Mouse (Mus musculus) myocyte (in vitro differentiated cells): ENCODE measurements at regions not wholly inside any gene's neighbourhood (a gene's known extent, or its start where the extent isn't known, plus 50 kb on each side); places are given as distances from the start of the nearest gene placed in this dataset.

Source experiments
- H3K27me3 ChIP-seq: one replicate; pipeline ENCODE4 v1.6.1; 2011; ENCODE audit not compliant: control insufficient read depth, insufficient read depth, insufficient read length
- H3K36me3 ChIP-seq: one replicate; pipeline ENCODE4 v1.6.1; 2011; ENCODE audit not compliant: control insufficient read depth, insufficient read depth
- H3K4me2 ChIP-seq: one replicate; pipeline ENCODE4 v1.6.1; 2011; ENCODE audit warnings: low read depth, control low read depth
- H3K4me3 ChIP-seq: one replicate; pipeline ENCODE4 v1.5.1; 2011; ENCODE audit warnings: mild to moderate bottlenecking, control low read depth, moderate library complexity
- H3K79me2 ChIP-seq: one replicate; pipeline ENCODE4 v1.6.1; 2011; ENCODE audit not compliant: control insufficient read depth, insufficient read depth
- H3ac ChIP-seq: one replicate; pipeline ENCODE4 v1.6.1; 2011; ENCODE audit not compliant: control insufficient read depth, insufficient read length
- CEBPB ChIP-seq: IDR thresholded peaks from 2 replicates; pipeline ENCODE4 v1.6.1; 2011; ENCODE audit warnings: mild to moderate bottlenecking, moderate library complexity; ENCODE audit not compliant: poor library complexity, insufficient read depth, severe bottlenecking
- E2F4 ChIP-seq: IDR thresholded peaks from one replicate; pipeline ENCODE4 v1.6.1; 2011; ENCODE audit warnings: mild to moderate bottlenecking, control low read depth, moderate library complexity; ENCODE audit not compliant: insufficient read depth
- MAX ChIP-seq: IDR thresholded peaks from one replicate; pipeline ENCODE4 v1.6.1; 2011; ENCODE audit warnings: low read depth, mild to moderate bottlenecking, control low read depth
- MYOD1 ChIP-seq, 3 experiments: IDR thresholded peaks; one replicate each; pipeline ENCODE4 v1.6.1; 2011; ENCODE audit warnings: control low read depth in 2 of 3, low read depth in 2 of 3, mild to moderate bottlenecking in 2 of 3, moderate library complexity in 1 of 3; ENCODE audit not compliant: insufficient read length in 2 of 3, control insufficient read depth in 1 of 3
- MYOG ChIP-seq, 3 experiments: IDR thresholded peaks; one replicate each; pipeline ENCODE4 v1.6.1; 2011; ENCODE audit warnings: control low read depth in 2 of 3, low read depth in 2 of 3, mild to moderate bottlenecking in 2 of 3; ENCODE audit not compliant: insufficient read length in 2 of 3, control insufficient read depth in 1 of 3, insufficient read depth in 1 of 3
- POLR2A ChIP-seq: IDR thresholded peaks from one replicate; pipeline ENCODE4 v1.6.1; 2011; ENCODE audit warnings: low read depth, mild to moderate bottlenecking, control low read depth, moderate library complexity; ENCODE audit not compliant: insufficient read length
- POLR2AphosphoS2 ChIP-seq: IDR thresholded peaks from one replicate; pipeline ENCODE4 v1.6.1; 2011; ENCODE audit warnings: low read depth, control low read depth; ENCODE audit not compliant: insufficient read length
- REST ChIP-seq: IDR thresholded peaks from one replicate; pipeline ENCODE4 v1.6.1; 2011; ENCODE audit warnings: mild to moderate bottlenecking, control low read depth, moderate library complexity; ENCODE audit not compliant: insufficient read depth, insufficient read length
- SRF ChIP-seq: IDR thresholded peaks from one replicate; pipeline ENCODE4 v1.6.1; 2011; ENCODE audit warnings: low read depth; ENCODE audit not compliant: control insufficient read depth, insufficient read length
- TCF12 ChIP-seq: IDR thresholded peaks from one replicate; pipeline ENCODE4 v1.6.1; 2011; ENCODE audit warnings: mild to moderate bottlenecking, control low read depth; ENCODE audit not compliant: poor library complexity, insufficient read depth, severe bottlenecking
- TCF3 ChIP-seq: IDR thresholded peaks from one replicate; pipeline ENCODE4 v1.6.1; 2011; ENCODE audit warnings: low read depth, control low read depth; ENCODE audit not compliant: insufficient read length
- USF1 ChIP-seq: IDR thresholded peaks from one replicate; pipeline ENCODE4 v1.6.1; 2011; ENCODE audit warnings: low read depth, mild to moderate bottlenecking, control low read depth, moderate library complexity

GRCm38 (mm10) chr7:65780578-65781370 is 80.8 kb upstream of the Pcsk6 start:
- H3ac ChIP-seq = no peak overlapping the region
- no peak overlapping the region for H3K4me3 ChIP-seq
- H3K36me3 ChIP-seq = no peaks in the 10 kb centered on the region
- TF ChIP-seq POLR2A (no peak), USF1 (no peak), SRF (no peak), TCF3 (no peak), E2F4 (no peak), MYOG (IDR thresholded peaks at IDR 0.05; ENCODE audit: control insufficient read depth in 1 of 3, insufficient read depth in 1 of 3, insufficient read length in 2 of 3, low read depth in 2 of 3) (no peak), TCF12 (no peak), REST (no peak), POLR2AphosphoS2 (no peak), MYOD1 (IDR thresholded peaks at IDR 0.05; ENCODE audit: control insufficient read depth in 1 of 3, insufficient read length in 2 of 3, low read depth in 2 of 3) (no peak), CEBPB (no peak), MAX (no peak)
- H3K4me2 ChIP-seq = no peak overlapping the region
- no peaks in the 10 kb centered on the region for H3K79me2 ChIP-seq
- H3K27me3 ChIP-seq = peaks cover 17% of the 10 kb centered on the region

GRCm38 (mm10) chr7:65782024-65782423 is 79.5 kb upstream of the Pcsk6 start:
- Histone ChIP-seq H3K4me3 (no peak overlapping the region), H3K27me3 (peaks cover 17% of the 10 kb centered on the region), H3K36me3 (no peaks in the 10 kb centered on the region), H3ac (no peak overlapping the region), H3K79me2 (no peaks in the 10 kb centered on the region), H3K4me2 (no peak overlapping the region)
- no peak for TF ChIP-seq MYOD1 (IDR thresholded peaks at IDR 0.05; ENCODE audit: control insufficient read depth in 1 of 3, insufficient read length in 2 of 3, low read depth in 2 of 3)

GRCm38 (mm10) chr7:65783773-65784172 is 77.8 kb upstream of the Pcsk6 start:
- Histone ChIP-seq H3K4me3 (no peak overlapping the region), H3ac (no peak overlapping the region), H3K79me2 (no peaks in the 10 kb centered on the region), H3K36me3 (no peaks in the 10 kb centered on the region), H3K4me2 (no peak overlapping the region), H3K27me3 (peaks cover 17% of the 10 kb centered on the region)
- TF ChIP-seq TCF3 (no peak), POLR2AphosphoS2 (no peak), MYOD1 (IDR thresholded peaks at IDR 0.05; ENCODE audit: control insufficient read depth in 1 of 3, insufficient read length in 2 of 3, low read depth in 2 of 3) (no peak), REST (no peak), POLR2A (no peak), MYOG (IDR thresholded peaks at IDR 0.05; ENCODE audit: control insufficient read depth in 1 of 3, insufficient read depth in 1 of 3, insufficient read length in 2 of 3, low read depth in 2 of 3) (no peak), SRF (no peak), USF1 (no peak), MAX (no peak), TCF12 (no peak), CEBPB (no peak), E2F4 (no peak)

- Histone ChIP-seq H3K27me3 (peaks cover 11% of the 10 kb centered on the region), H3K4me2 (no peak overlapping the region), H3K36me3 (no peaks in the 10 kb centered on the region), H3ac (no peak overlapping the region), H3K4me3 (no peak overlapping the region), H3K79me2 (no peaks in the 10 kb centered on the region)
- no peak for TF ChIP-seq POLR2AphosphoS2
- TF ChIP-seq TCF12 = no peak
These were observed 74.6 kb upstream of the Pcsk6 start for GRCm38 (mm10) chr7:65786916-65787315.

GRCm38 (mm10) chr7:65787849-65788248 is 73.7 kb upstream of the Pcsk6 start:
- Histone ChIP-seq H3K27me3 (peaks cover 11% of the 10 kb centered on the region), H3K4me3 (no peak overlapping the region), H3K79me2 (no peaks in the 10 kb centered on the region), H3K36me3 (no peaks in the 10 kb centered on the region), H3ac (no peak overlapping the region), H3K4me2 (no peak overlapping the region)
- TF ChIP-seq POLR2A (no peak), MYOG (IDR thresholded peaks at IDR 0.05; ENCODE audit: control insufficient read depth in 1 of 3, insufficient read depth in 1 of 3, insufficient read length in 2 of 3, low read depth in 2 of 3) (peak in 1 of 3 experiments; percentile 35), MYOD1 (IDR thresholded peaks at IDR 0.05; ENCODE audit: control insufficient read depth in 1 of 3, insufficient read length in 2 of 3, low read depth in 2 of 3) (peak in 1 of 3 experiments; percentile 12), TCF3 (no peak)
